Mouse (Mus musculus) heart, embryonic 12.5 days (tissue): Measurements from ENCODE around the gene Gpx4. TPM values are rescaled to one million over a fixed set of nuclear protein-coding genes. Genes with fewer than 3 reads are reported as not detected.

Experiments
- ATAC-seq: fragments of 200-750 bp; cut with Nextera tagmentation; 2 replicates; pipeline ENCODE4 v1.8.0; 2017; ENCODE audit warnings: moderate TSS enrichment, moderate library complexity; ENCODE audit not compliant: insufficient number of reproducible peaks, low FRiP score
- H3K27ac ChIP-seq: fragments of 300-500 bp; sonication (generic); 2 replicates; pipeline ENCODE4 v1.5.1; 2016; ENCODE audit warnings: mild to moderate bottlenecking, moderate library complexity; ENCODE audit not compliant: poor library complexity, severe bottlenecking
- H3K27me3 ChIP-seq: fragments of 300-500 bp; sonication (generic); replicated peaks from 2 replicates; pipeline ENCODE4 v1.6.1; 2016; ENCODE audit warnings: mild to moderate bottlenecking, moderate library complexity
- H3K36me3 ChIP-seq: fragments of 300-500 bp; sonication (generic); 2 replicates; pipeline ENCODE4 v1.6.1; 2016; ENCODE audit warnings: mild to moderate bottlenecking, moderate library complexity
- H3K4me1 ChIP-seq: fragments of 300-500 bp; sonication (generic); replicated peaks from 2 replicates; pipeline ENCODE4 v1.6.1; 2016; ENCODE audit warnings: mild to moderate bottlenecking
- H3K4me2 ChIP-seq: fragments of 300-500 bp; sonication (generic); 2 replicates; pipeline ENCODE4 v1.6.1; 2016; ENCODE audit warnings: mild to moderate bottlenecking, moderate library complexity
- H3K4me3 ChIP-seq: fragments of 300-500 bp; sonication (generic); 2 replicates; pipeline ENCODE4 v1.5.1; 2016; ENCODE audit warnings: mild to moderate bottlenecking
- H3K9ac ChIP-seq: fragments of 300-500 bp; sonication (generic); 2 replicates; pipeline ENCODE4 v1.6.1; 2016; ENCODE audit warnings: mild to moderate bottlenecking, moderate library complexity
- H3K9me3 ChIP-seq: fragments of 300-500 bp; sonication (generic); replicated peaks from 2 replicates; pipeline ENCODE4 v1.6.1; 2016; ENCODE audit warnings: mild to moderate bottlenecking, moderate library complexity
- WGBS: fragments of 180-500 bp; shearing (Covaris S2); methylation state at CpG from one replicate; pipeline ENCODE4 v1.1.7; 2016; 5-methylcytosine and 5-hydroxymethylcytosine counted together
- polyA plus RNA-seq: library from polyadenylated mRNA; unstranded; fragments of >200 nt; fragmentation: Nextera tagmentation; extraction: Ambion mirVana; gene quantifications from 2 replicates; pipeline ENCODE4 v1.2.1, GENCODE M21; 2016

Gene Gpx4
- polyA plus RNA-seq, 1 experiment from 2014 or later = 717 TPM

DNA sequence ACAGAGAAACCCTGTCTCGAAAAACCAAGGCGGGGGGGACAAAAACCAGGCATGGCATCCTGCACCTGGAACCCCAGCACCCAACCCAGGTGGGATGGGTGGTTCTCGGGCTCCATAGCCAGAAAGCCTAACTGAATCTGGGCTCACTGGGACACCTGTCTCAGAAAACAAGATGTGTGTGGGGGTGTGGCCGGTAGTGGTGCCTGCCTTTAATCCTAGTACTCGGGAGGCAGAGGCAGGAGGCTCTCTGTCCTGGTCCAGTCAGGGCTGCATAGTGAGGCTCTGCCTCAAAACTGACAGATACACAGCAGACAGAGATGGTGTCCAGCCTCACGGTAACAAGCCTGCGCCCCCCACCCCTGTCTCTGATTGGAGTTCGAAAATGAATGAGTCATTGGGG is 24.2 kb upstream of the Gpx4 start:
- Histone ChIP-seq H3K9me3 (no peaks in the 10 kb centered on the region), H3K27me3 (peaks cover 1% of the 10 kb centered on the region; the same call in 1 of the 2 replicates), H3K4me1 (peaks cover 21% of the 10 kb centered on the region), H3K9ac (no peak overlapping the region), H3K36me3 (peaks cover 17% of the 10 kb centered on the region; the same call in 1 of the 2 replicates), H3K4me2 (no peak overlapping the region), H3K27ac (no peak overlapping the region), H3K4me3 (no peak overlapping the region)
- no peak for ATAC-seq
- 93% methylated on average over 8 of the region's 8 CpGs for WGBS

DNA sequence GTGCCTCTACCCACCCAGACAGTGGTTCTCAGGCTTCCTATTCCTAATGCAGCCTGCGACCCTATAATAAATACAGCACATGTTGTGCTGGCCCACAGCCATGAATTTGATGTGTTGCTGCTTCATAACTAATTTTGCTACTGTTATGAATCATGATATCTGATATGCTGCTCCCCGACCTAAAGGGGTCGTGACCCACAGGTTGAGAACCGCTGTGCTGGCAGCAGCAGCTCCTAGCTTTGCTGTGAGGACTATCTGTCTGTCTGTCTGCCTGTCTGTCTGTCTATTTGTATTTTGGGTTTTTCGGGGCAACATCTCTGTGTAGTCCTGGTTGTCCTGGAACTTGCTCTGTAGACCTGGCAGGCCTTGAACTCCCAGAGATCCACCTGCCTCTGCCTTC is 23.2 kb upstream of the Gpx4 start:
- 84% methylated on average over 5 of the region's 5 CpGs for WGBS
- Histone ChIP-seq H3K36me3 (peaks cover 17% of the 10 kb centered on the region; the same call in 1 of the 2 replicates), H3K27ac (no peak overlapping the region), H3K9me3 (no peaks in the 10 kb centered on the region), H3K4me2 (no peak overlapping the region), H3K27me3 (no peaks in the 10 kb centered on the region), H3K4me3 (no peak overlapping the region), H3K9ac (no peak overlapping the region), H3K4me1 (peaks cover 17% of the 10 kb centered on the region)
- no peak for ATAC-seq

DNA sequence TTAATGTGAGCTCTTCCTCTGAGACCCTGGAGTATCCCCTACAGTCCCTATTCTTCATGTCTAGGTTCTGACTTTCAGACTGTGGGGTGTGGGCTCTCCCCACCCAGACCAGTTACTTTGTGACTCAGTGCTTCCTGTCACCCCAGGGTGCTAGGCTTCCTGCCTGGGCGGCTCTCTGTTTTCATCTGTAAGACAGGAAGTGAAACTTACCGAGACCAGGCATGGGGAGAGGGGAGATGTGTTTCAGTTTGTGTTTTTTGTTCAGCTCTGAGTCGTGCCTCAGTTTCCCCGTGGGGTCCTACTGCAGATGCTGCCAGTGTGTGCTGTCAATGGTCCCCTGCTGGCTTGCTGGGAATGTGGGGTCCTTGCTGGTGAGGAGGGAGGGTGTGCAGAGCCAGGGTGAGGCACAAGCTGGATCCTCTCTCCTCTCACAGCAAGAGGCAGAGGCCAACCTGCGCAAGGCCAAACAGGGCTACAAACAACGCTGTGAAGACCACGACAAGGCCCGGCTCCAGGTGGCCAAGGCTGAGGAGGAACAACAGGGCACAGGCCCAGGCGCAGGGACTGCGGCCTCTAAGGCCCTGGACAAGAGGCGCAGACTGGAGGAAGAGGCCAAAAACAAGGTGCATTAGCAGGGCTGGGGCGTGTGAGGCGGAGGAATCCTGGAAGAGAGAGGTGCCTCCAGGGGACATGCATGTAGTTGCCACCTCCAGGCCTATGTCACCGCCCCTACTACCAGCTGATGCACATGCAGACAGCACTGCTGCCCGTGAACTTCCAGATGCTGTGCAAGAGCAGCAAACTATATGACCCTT is 22.5 kb upstream of the Gpx4 start:
- no peak for ATAC-seq
- no peak overlapping the region for H3K27ac ChIP-seq
- no peak overlapping the region for H3K4me3 ChIP-seq
- no peak overlapping the region for H3K9ac ChIP-seq
- no peaks in the 10 kb centered on the region for H3K9me3 ChIP-seq
- peaks cover 21% of the 10 kb centered on the region; the same call in 1 of the 2 replicates for H3K36me3 ChIP-seq
- peaks cover 11% of the 10 kb centered on the region for H3K4me1 ChIP-seq
- H3K27me3 ChIP-seq = no peaks in the 10 kb centered on the region
- WGBS = 76% methylated on average over 15 of the region's 15 CpGs
- no peak overlapping the region for H3K4me2 ChIP-seq

DNA sequence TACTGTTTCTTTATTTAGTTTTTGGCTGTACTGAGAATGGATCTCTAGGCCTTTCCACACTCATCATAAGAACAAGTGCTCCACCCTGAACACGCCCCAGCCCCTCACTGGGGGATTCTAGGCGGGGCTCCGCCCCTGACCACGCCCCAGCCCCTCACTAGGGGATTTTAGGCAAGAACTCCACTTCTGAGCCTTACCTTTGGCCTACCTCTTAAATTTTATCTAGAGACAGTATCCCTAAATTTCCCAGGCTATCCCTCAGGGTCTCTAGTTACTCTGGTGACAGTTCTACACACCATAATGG is 22.0 kb upstream of the Gpx4 start:
- 57% methylated on average over 4 of the region's 4 CpGs for WGBS
- ATAC-seq = no peak
- Histone ChIP-seq H3K27ac (no peak overlapping the region), H3K4me1 (peaks cover 5% of the 10 kb centered on the region), H3K9me3 (no peaks in the 10 kb centered on the region), H3K4me3 (no peak overlapping the region), H3K4me2 (no peak overlapping the region), H3K27me3 (no peaks in the 10 kb centered on the region), H3K9ac (no peak overlapping the region), H3K36me3 (peaks cover 21% of the 10 kb centered on the region; the same call in 1 of the 2 replicates)

DNA sequence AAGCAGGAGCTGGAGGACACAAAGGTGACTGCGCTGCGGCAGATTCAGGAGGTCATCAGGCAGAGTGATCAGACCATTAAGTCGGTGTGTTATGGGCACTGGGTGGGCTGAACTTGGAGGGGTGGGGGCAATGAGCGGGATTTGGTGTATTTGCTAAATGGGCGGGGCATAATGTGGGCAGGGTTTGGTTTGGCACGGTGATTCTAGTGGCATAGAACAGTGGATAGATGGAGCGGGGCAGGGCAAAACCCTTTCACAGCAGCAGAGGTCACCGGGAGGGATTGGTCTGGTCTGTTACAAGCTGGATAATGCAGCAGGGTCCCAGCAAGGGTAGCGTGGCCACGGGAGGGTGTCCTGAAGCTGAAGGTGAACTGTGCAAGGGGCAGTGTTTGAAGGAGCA is 21.5 kb upstream of the Gpx4 start:
- Histone ChIP-seq H3K4me2 (no peak overlapping the region), H3K9ac (no peak overlapping the region), H3K27ac (no peak overlapping the region), H3K36me3 (peaks cover 25% of the 10 kb centered on the region; the same call in 1 of the 2 replicates), H3K4me1 (0 out of 2 replicates have a peak, but pooled peaks cover 1% of the 10 kb centered on the region), H3K9me3 (no peaks in the 10 kb centered on the region), H3K4me3 (no peak overlapping the region), H3K27me3 (no peaks in the 10 kb centered on the region)
- 77% methylated on average over 10 of the region's 10 CpGs for WGBS
- ATAC-seq = no peak

DNA sequence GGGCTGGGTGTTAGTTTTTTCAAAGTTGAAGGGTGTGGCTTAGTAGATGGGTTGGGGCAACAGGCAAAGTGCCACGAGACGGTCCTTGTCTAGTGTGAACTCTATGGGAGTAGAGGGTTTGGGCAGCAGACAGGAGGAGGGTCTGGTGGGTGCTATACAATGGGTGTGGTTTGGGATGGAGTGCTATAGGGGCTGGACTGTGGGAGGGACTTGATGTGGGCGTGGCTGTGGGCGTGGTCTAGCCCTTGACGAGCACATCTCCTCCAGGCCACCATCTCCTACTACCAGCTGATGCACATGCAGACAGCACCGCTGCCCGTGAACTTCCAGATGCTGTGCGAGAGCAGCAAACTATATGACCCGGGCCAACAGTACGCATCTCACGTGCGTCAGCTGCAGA is 21.1 kb upstream of the Gpx4 start:
- no peaks in the 10 kb centered on the region for H3K4me1 ChIP-seq
- H3K9ac ChIP-seq = no peak overlapping the region
- WGBS = 65% methylated on average over 12 of the region's 12 CpGs
- H3K27me3 ChIP-seq = no peaks in the 10 kb centered on the region
- H3K36me3 ChIP-seq = peaks cover 27% of the 10 kb centered on the region
- no peak overlapping the region for H3K4me2 ChIP-seq
- no peaks in the 10 kb centered on the region for H3K9me3 ChIP-seq
- H3K27ac ChIP-seq = no peak overlapping the region
- no peak overlapping the region for H3K4me3 ChIP-seq
- 0 out of 2 replicates have a peak, but pooled peaks have one; percentile 26 for ATAC-seq

DNA sequence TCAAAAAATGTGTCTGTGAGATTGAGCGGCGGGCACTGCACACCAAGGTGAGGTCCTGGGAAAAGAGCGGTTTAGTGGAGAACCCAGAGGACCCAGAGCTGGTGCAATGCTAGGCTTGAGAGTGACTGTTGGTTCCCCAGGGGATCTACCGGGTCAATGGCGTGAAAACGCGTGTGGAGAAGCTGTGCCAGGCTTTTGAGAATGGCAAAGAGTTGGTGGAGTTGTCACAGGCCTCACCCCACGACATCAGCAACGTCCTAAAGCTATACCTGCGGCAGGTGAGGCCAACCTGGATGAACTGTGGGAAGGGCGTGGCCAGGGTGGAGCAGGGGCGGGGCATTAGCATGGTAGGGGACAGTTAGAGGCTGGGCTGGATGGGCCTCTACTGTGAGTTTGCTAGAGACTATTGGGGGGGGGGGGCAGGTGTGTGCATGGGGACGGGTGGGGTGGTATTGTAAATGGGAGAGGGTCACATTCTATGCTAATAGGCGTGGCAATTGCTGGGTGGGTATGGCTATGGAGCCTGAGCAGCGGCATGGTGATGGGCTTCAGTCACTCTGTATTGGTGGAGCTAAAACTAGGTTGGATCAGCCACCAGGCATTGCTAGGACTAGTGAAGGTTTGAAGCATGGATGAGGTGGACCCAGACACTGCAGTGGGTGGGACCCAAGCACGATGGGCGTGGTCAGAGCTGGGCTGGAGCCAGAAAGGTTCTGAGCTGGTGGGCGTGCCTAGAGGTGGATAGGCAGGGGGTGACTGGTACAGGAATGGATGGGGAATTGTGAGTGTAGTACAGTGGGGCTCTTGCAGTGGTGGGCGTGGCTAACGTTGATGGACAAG is 19.1 kb upstream of the Gpx4 start:
- Histone ChIP-seq H3K9me3 (no peaks in the 10 kb centered on the region), H3K27me3 (no peaks in the 10 kb centered on the region), H3K36me3 (peaks cover 20% of the 10 kb centered on the region), H3K27ac (no peak overlapping the region), H3K4me1 (peaks cover 9% of the 10 kb centered on the region), H3K9ac (no peak overlapping the region), H3K4me2 (no peak overlapping the region), H3K4me3 (no peak overlapping the region)
- 74% methylated on average over 20 of the region's 20 CpGs for WGBS
- ATAC-seq = no peak

DNA sequence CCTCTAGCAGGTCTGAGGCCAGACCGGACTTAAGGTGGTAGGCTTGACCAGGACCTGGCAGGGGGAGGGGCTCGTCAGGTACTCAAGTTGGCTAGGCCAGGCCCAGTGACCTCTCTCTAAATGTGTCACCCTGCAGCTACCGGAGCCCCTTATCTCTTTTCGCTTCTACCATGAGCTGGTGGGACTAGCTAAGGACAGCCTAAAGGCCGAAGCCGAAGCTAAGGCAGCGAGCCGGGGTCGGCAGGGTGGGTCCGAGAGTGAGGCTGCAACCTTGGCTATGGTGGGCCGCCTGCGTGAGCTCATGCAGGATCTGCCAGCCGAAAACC is 18.5 kb upstream of the Gpx4 start:
- H3K27me3 ChIP-seq = no peaks in the 10 kb centered on the region
- no peak overlapping the region for H3K4me3 ChIP-seq
- no peak for ATAC-seq
- H3K27ac ChIP-seq = no peak overlapping the region
- H3K4me2 ChIP-seq = no peak overlapping the region
- H3K36me3 ChIP-seq = peaks cover 20% of the 10 kb centered on the region
- 86% methylated on average over 13 of the region's 13 CpGs for WGBS
- H3K9ac ChIP-seq = no peak overlapping the region
- no peaks in the 10 kb centered on the region for H3K9me3 ChIP-seq
- H3K4me1 ChIP-seq = peaks cover 15% of the 10 kb centered on the region

DNA sequence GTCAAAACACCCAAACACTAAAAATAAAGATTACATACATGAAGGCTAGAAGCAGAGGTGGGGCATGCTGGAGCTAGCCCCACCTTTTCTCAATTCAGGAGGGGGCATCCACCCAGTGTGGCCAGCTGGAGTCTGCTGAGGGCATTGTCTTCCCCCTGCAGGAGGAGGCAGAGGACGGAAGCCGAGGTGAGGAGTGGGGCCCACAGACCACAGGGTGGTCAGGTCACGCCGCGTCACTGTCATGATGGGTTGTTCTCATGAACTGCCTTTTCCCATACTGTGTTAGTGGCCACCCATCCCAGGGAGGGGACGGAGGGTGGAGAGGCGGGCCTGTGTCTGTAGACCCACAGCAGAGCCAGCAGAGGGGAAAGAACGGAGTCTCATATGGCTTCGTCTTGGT is 16.8 kb upstream of the Gpx4 start:
- Histone ChIP-seq H3K27ac (no peak overlapping the region), H3K9me3 (no peaks in the 10 kb centered on the region), H3K4me2 (no peak overlapping the region), H3K27me3 (no peaks in the 10 kb centered on the region), H3K4me3 (no peak overlapping the region), H3K4me1 (peaks cover 31% of the 10 kb centered on the region), H3K9ac (no peak overlapping the region), H3K36me3 (peaks cover 25% of the 10 kb centered on the region)
- no peak for ATAC-seq
- WGBS = 89% methylated on average over 9 of the region's 9 CpGs

DNA sequence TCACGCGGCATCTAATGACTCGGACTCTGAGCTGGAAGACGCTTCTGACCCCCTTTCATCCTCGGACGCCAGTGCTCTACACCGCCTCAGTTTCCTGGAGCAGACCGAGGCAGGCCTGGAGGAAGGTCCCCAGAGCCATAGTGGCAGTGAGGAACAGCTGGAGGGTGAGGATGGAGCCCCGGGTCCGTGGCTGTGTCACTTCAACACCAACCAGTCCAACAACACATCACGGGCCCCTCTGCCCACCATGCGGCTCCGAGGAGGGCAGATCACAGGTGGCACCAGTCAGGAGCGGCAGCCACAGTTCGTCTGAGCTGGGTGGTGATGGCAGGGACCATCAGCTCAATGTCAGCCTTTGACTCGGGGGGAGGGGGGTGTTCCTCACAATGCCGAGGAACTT is 16.2 kb upstream of the Gpx4 start:
- Histone ChIP-seq H3K36me3 (peaks cover 31% of the 10 kb centered on the region), H3K4me1 (peaks cover 34% of the 10 kb centered on the region), H3K27ac (no peak overlapping the region), H3K27me3 (no peaks in the 10 kb centered on the region), H3K4me2 (no peak overlapping the region), H3K9ac (no peak overlapping the region), H3K9me3 (no peaks in the 10 kb centered on the region), H3K4me3 (no peak overlapping the region)
- WGBS = 82% methylated on average over 17 of the region's 17 CpGs
- no peak for ATAC-seq

DNA sequence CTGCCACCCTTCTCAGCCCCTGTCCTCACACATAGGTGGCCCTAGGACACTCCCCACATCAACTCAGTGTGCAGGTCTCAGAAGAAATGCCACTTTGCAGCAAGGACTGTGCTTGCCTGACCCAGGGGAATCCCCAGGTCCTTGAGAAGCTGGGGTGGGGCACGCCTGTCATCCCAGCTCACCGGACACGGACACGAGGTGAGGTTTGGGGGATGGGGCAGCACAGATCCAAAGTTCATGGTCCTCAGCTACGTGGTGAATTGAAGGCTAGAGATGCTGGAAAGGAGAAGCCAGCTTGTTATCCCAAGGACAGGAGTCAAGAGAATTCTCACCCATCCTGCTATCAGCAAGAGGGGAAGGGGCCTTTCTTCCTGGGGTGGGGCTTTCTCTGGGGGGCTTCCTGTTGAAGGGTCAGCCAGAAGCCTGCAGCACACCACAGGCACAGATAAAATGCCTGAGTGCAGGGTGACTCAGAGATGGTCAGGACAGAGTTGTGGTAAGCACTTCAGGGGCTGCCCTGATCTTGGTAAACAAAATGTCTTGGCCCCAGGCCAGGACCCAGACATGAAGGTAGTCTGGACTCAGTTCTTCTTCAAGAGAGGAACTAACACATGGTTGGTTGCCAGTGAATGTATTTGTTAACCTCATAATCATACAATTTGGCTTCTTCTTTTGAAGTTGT is 14.0 kb upstream of the Gpx4 start:
- Histone ChIP-seq H3K27ac (peak overlapping the region; percentile 78), H3K4me2 (peak overlapping the region; percentile 20; the same call in 1 of the 2 replicates), H3K36me3 (peaks cover 48% of the 10 kb centered on the region), H3K9me3 (no peaks in the 10 kb centered on the region), H3K4me1 (peaks cover 37% of the 10 kb centered on the region), H3K9ac (peak overlapping the region; percentile 8; the same call in 1 of the 2 replicates), H3K4me3 (no peak overlapping the region), H3K27me3 (no peaks in the 10 kb centered on the region)
- 16% methylated on average over 5 of the region's 5 CpGs for WGBS
- peak; percentile 70 for ATAC-seq
